Mouse (Mus musculus): ENCODE data around the gene Irs3. TPM values are rescaled to one million over a fixed set of nuclear protein-coding genes. Genes with fewer than 3 reads are reported as not detected.

The Irs3 gene
- polyA plus RNA-seq, 1 experiment from 2014 or later: 1.4 TPM

- peak overlapping the region; percentile 91; the same call in 1 of the 2 replicates for H3K4me2 ChIP-seq (replicated peaks; ENCODE audit: low read depth, low read length)
- H3K9ac ChIP-seq (replicated peaks; ENCODE audit: low read length): no peak overlapping the region
- H3K4me1 ChIP-seq (ENCODE audit: insufficient read depth, low read length): peaks cover 21% of the 10 kb centered on the region
- H3K9me3 ChIP-seq (ENCODE audit: low read length): no peaks in the 10 kb centered on the region
- no peak for ATAC-seq (ENCODE audit: low FRiP score, low TSS enrichment)
- peak overlapping the region; percentile 79; the same call in 1 of the 2 replicates for H3K4me3 ChIP-seq (ENCODE audit: low read length)
- 78% methylated on average over 6 of the region's 6 CpGs for WGBS
- H3K27ac ChIP-seq (ENCODE audit: low read length): no peak overlapping the region
- no peaks in the 10 kb centered on the region for H3K36me3 ChIP-seq (ENCODE audit: insufficient read depth, low read length)
- no peaks in the 10 kb centered on the region for H3K27me3 ChIP-seq (ENCODE audit: insufficient read depth, low read length)
Observed at GRCm38 (mm10) chr5:137682526-137682925, 37.0 kb upstream of the Irs3 start.

DNA sequence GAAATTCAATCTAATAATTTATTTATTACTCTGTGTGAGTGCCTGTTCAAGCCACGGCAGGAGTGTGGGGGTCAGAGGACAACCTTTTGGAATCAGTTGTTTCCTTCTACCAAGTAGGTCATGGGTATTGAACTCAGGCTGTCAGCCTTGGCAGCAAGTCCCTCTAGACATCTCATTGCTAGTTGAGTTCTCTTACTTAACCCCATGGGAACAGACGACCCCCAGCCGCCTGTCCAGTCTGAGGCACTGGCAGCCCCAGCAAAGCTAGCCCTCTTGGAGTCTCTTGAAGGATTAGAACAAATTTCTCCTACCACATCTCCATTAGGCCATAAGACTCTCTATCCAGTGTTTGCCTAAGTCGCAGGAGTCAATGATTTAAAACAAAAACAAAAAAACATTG lies 34.2 kb upstream of the Irs3 start:
- Histone ChIP-seq H3K4me3 (ENCODE audit: low read length) (no peak overlapping the region), H3K36me3 (ENCODE audit: insufficient read depth, low read length) (no peaks in the 10 kb centered on the region), H3K9me3 (ENCODE audit: low read length) (no peaks in the 10 kb centered on the region), H3K27ac (ENCODE audit: low read length) (no peak overlapping the region), H3K27me3 (ENCODE audit: insufficient read depth, low read length) (no peaks in the 10 kb centered on the region), H3K9ac (replicated peaks; ENCODE audit: low read length) (no peak overlapping the region), H3K4me2 (replicated peaks; ENCODE audit: low read depth, low read length) (no peak overlapping the region), H3K4me1 (ENCODE audit: insufficient read depth, low read length) (peaks cover 15% of the 10 kb centered on the region)
- WGBS: 62% methylated on average over 4 of the region's 4 CpGs
- ATAC-seq (ENCODE audit: low FRiP score, low TSS enrichment): no peak

GRCm38 (mm10) chr5:137678736-137679135 lies 33.2 kb upstream of the Irs3 start:
- Histone ChIP-seq H3K9ac (replicated peaks; ENCODE audit: low read length) (no peak overlapping the region), H3K9me3 (ENCODE audit: low read length) (no peaks in the 10 kb centered on the region), H3K36me3 (ENCODE audit: insufficient read depth, low read length) (no peaks in the 10 kb centered on the region), H3K27me3 (ENCODE audit: insufficient read depth, low read length) (no peaks in the 10 kb centered on the region), H3K4me2 (replicated peaks; ENCODE audit: low read depth, low read length) (no peak overlapping the region), H3K4me3 (ENCODE audit: low read length) (no peak overlapping the region), H3K4me1 (ENCODE audit: insufficient read depth, low read length) (peaks cover 14% of the 10 kb centered on the region), H3K27ac (ENCODE audit: low read length) (no peak overlapping the region)
- WGBS: 71% methylated on average over 3 of the region's 3 CpGs
- ATAC-seq (ENCODE audit: low FRiP score, low TSS enrichment): no peak

- Histone ChIP-seq H3K4me2 (replicated peaks; ENCODE audit: low read depth, low read length) (no peak overlapping the region), H3K4me1 (ENCODE audit: insufficient read depth, low read length) (peaks cover 5% of the 10 kb centered on the region), H3K27me3 (ENCODE audit: insufficient read depth, low read length) (no peaks in the 10 kb centered on the region), H3K9ac (replicated peaks; ENCODE audit: low read length) (no peak overlapping the region), H3K27ac (ENCODE audit: low read length) (no peak overlapping the region), H3K4me3 (ENCODE audit: low read length) (no peak overlapping the region), H3K9me3 (ENCODE audit: low read length) (no peaks in the 10 kb centered on the region), H3K36me3 (ENCODE audit: insufficient read depth, low read length) (no peaks in the 10 kb centered on the region)
- no peak for ATAC-seq (ENCODE audit: low FRiP score, low TSS enrichment)
- WGBS: 96% methylated on average over 8 of the region's 8 CpGs
Observed at GRCm38 (mm10) chr5:137677859-137678258, 32.3 kb upstream of the Irs3 start.

DNA sequence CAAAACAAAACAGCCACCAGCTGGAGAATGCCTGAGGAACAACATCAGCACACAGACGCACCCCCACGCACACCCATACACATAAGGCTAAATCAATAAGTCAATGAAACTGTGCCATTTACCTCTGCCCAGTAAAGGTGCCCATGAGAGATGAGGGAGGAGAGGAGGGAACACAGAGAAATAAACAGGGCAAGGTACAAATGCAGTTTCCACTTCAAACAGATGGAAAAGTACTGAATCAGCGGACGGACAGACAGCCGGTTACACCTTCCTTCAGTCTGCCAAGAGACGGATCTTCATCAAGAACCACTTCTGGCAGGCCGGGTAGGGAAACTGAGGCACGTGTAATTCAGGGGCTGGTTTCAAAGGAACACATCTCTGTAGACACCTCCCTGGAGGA lies 29.3 kb upstream of the Irs3 start:
- no peak for ATAC-seq (ENCODE audit: low FRiP score, low TSS enrichment)
- Histone ChIP-seq H3K4me3 (ENCODE audit: low read length) (no peak overlapping the region), H3K36me3 (ENCODE audit: insufficient read depth, low read length) (no peaks in the 10 kb centered on the region), H3K27ac (ENCODE audit: low read length) (no peak overlapping the region), H3K4me2 (replicated peaks; ENCODE audit: low read depth, low read length) (no peak overlapping the region), H3K9me3 (ENCODE audit: low read length) (no peaks in the 10 kb centered on the region), H3K9ac (replicated peaks; ENCODE audit: low read length) (no peak overlapping the region), H3K27me3 (ENCODE audit: insufficient read depth, low read length) (no peaks in the 10 kb centered on the region), H3K4me1 (ENCODE audit: insufficient read depth, low read length) (peaks cover 21% of the 10 kb centered on the region)
- 91% methylated on average over 8 of the region's 8 CpGs for WGBS

DNA sequence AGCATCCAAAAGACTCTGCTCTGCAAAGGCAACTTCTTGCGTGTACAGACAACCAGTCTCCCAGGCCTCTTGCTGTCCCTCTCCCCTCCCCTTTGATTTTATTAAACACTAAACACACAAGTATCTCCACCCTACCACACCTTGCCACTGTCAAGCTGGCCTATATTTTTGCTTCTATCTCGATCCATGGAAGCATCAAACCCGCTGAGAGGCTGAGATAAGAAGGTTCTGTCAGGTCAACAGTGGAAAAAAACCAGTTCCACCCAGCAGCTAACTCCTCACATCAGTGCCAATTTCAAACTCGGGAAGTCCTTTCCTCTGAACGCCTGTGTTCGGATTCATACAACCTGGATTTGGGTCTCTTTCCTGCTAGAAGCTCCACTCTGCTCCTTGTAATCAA lies 27.5 kb upstream of the Irs3 start:
- Histone ChIP-seq H3K4me1 (ENCODE audit: insufficient read depth, low read length) (peaks cover 25% of the 10 kb centered on the region), H3K27ac (ENCODE audit: low read length) (no peak overlapping the region), H3K36me3 (ENCODE audit: insufficient read depth, low read length) (no peaks in the 10 kb centered on the region), H3K27me3 (ENCODE audit: insufficient read depth, low read length) (no peaks in the 10 kb centered on the region), H3K9me3 (ENCODE audit: low read length) (no peaks in the 10 kb centered on the region), H3K4me2 (replicated peaks; ENCODE audit: low read depth, low read length) (no peak overlapping the region), H3K4me3 (ENCODE audit: low read length) (no peak overlapping the region), H3K9ac (replicated peaks; ENCODE audit: low read length) (no peak overlapping the region)
- no peak for ATAC-seq (ENCODE audit: low FRiP score, low TSS enrichment)
- 89% methylated on average over 6 of the region's 6 CpGs for WGBS

GRCm38 (mm10) chr5:137672361-137672760 lies 26.8 kb upstream of the Irs3 start:
- Histone ChIP-seq H3K27ac (ENCODE audit: low read length) (no peak overlapping the region; the same call in 1 of the 2 replicates), H3K36me3 (ENCODE audit: insufficient read depth, low read length) (peaks cover under 1% of the 10 kb centered on the region; the same call in 1 of the 2 replicates), H3K27me3 (ENCODE audit: insufficient read depth, low read length) (no peaks in the 10 kb centered on the region), H3K4me2 (replicated peaks; ENCODE audit: low read depth, low read length) (no peak overlapping the region), H3K4me3 (ENCODE audit: low read length) (no peak overlapping the region), H3K4me1 (ENCODE audit: insufficient read depth, low read length) (peaks cover 25% of the 10 kb centered on the region), H3K9ac (replicated peaks; ENCODE audit: low read length) (no peak overlapping the region), H3K9me3 (ENCODE audit: low read length) (no peaks in the 10 kb centered on the region)
- ATAC-seq (ENCODE audit: low FRiP score, low TSS enrichment): no peak
- 76% methylated on average over 5 of the region's 5 CpGs for WGBS

GRCm38 (mm10) chr5:137671443-137672240 lies 26.1 kb upstream of the Irs3 start:
- H3K27me3 ChIP-seq (ENCODE audit: insufficient read depth, low read length): no peaks in the 10 kb centered on the region
- no peak overlapping the region for H3K4me3 ChIP-seq (ENCODE audit: low read length)
- ATAC-seq (ENCODE audit: low FRiP score, low TSS enrichment): peak; percentile 74
- 0 out of 2 replicates have a peak overlapping the region, but pooled peaks have one; percentile 10 for H3K4me2 ChIP-seq (replicated peaks; ENCODE audit: low read depth, low read length)
- peaks cover 25% of the 10 kb centered on the region for H3K4me1 ChIP-seq (ENCODE audit: insufficient read depth, low read length)
- WGBS: 10% methylated on average over 9 of the region's 9 CpGs
- peak overlapping the region; percentile 54 for H3K9ac ChIP-seq (replicated peaks; ENCODE audit: low read length)
- H3K27ac ChIP-seq (ENCODE audit: low read length): peak overlapping the region; percentile 78
- no peaks in the 10 kb centered on the region for H3K9me3 ChIP-seq (ENCODE audit: low read length)
- H3K36me3 ChIP-seq (ENCODE audit: insufficient read depth, low read length): peaks cover 6% of the 10 kb centered on the region

GRCm38 (mm10) chr5:137670240-137670639 lies 24.7 kb upstream of the Irs3 start:
- ATAC-seq (ENCODE audit: low FRiP score, low TSS enrichment): no peak
- Histone ChIP-seq H3K4me1 (ENCODE audit: insufficient read depth, low read length) (peaks cover 25% of the 10 kb centered on the region), H3K4me3 (ENCODE audit: low read length) (no peak overlapping the region), H3K27me3 (ENCODE audit: insufficient read depth, low read length) (no peaks in the 10 kb centered on the region), H3K27ac (ENCODE audit: low read length) (0 out of 2 replicates have a peak overlapping the region, but pooled peaks have one; percentile 4), H3K4me2 (replicated peaks; ENCODE audit: low read depth, low read length) (no peak overlapping the region), H3K9ac (replicated peaks; ENCODE audit: low read length) (no peak overlapping the region), H3K9me3 (ENCODE audit: low read length) (no peaks in the 10 kb centered on the region), H3K36me3 (ENCODE audit: insufficient read depth, low read length) (peaks cover 13% of the 10 kb centered on the region)
- WGBS: 93% methylated on average over 1 of the region's 1 CpGs

DNA sequence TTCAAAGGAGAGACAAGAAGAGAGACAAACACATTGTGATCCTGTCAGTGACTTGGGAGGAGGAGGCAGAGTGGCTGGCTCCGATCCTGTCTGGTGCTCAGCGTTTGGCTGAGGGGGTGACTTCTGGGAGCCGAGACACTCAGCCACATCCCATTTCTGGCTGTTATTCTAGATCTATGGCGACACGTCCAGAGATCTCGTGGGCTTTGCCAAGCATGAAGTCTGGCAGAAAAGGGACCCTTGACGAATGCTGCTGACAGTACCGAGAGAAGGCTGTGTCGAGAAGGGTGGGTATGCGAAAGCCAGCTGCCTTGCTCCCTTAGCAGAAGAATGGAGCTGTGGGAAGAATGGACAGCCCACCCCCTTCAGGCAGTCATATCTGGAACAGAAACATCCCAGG lies 23.5 kb upstream of the Irs3 start:
- Histone ChIP-seq H3K9ac (replicated peaks; ENCODE audit: low read length) (no peak overlapping the region), H3K9me3 (ENCODE audit: low read length) (no peaks in the 10 kb centered on the region), H3K4me1 (ENCODE audit: insufficient read depth, low read length) (peaks cover 25% of the 10 kb centered on the region), H3K4me3 (ENCODE audit: low read length) (no peak overlapping the region), H3K27me3 (ENCODE audit: insufficient read depth, low read length) (no peaks in the 10 kb centered on the region), H3K36me3 (ENCODE audit: insufficient read depth, low read length) (peaks cover 13% of the 10 kb centered on the region), H3K4me2 (replicated peaks; ENCODE audit: low read depth, low read length) (no peak overlapping the region), H3K27ac (ENCODE audit: low read length) (no peak overlapping the region)
- 54% methylated on average over 10 of the region's 10 CpGs for WGBS
- no peak for ATAC-seq (ENCODE audit: low FRiP score, low TSS enrichment)

Data from kidney, embryonic 16.5 days (tissue).